Mouse (Mus musculus): ENCODE measurements around the gene Slc26a6. TPM values are rescaled to one million over a fixed set of nuclear protein-coding genes. Genes with fewer than 3 reads are reported as not detected.

Slc26a6 gene
- total RNA-seq, 2 experiments from 2014 or later, result 1.4 to 5.7 TPM

- ATAC-seq (replicated peaks; ENCODE audit: low FRiP score, low TSS enrichment, poor library complexity, severe bottlenecking), result peak; percentile 91
These were observed 20.5 kb upstream of the Slc26a6 start for GRCm38 (mm10) chr9:108832390-108833108.

GRCm38 (mm10) chr9:108842989-108843388 lies 10.1 kb upstream of the Slc26a6 start:
- peak; percentile 53; the same call in 1 of the 2 replicates for ATAC-seq (replicated peaks; ENCODE audit: low FRiP score, low TSS enrichment, poor library complexity, severe bottlenecking)

DNA sequence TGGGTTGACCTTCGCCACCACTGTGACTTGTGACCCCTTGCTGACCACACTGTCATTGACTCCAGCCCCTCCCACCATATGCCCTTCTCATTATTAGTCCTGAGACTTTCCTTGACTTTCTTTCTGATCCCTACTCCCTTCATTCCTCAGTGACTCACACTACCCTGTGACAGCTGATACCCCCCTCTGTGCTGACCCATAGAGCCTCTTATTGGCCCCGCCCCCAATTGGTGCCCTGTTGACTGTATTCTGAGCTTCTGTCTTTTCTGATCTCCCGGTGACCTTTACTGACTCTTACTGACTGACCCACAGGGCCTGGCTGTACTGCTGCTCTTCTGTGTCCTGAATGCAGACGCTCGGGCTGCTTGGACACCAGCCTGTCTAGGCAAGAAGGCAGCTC lies 7.7 kb upstream of the Slc26a6 start:
- ATAC-seq (replicated peaks; ENCODE audit: low FRiP score, low TSS enrichment, poor library complexity, severe bottlenecking), result no peak

GRCm38 (mm10) chr9:108847374-108847773 lies 5.7 kb upstream of the Slc26a6 start:
- no peak for ATAC-seq (replicated peaks; ENCODE audit: low FRiP score, low TSS enrichment, poor library complexity, severe bottlenecking)

GRCm38 (mm10) chr9:108848419-108848818 lies 4.7 kb upstream of the Slc26a6 start:
- no peak for ATAC-seq (replicated peaks; ENCODE audit: low FRiP score, low TSS enrichment, poor library complexity, severe bottlenecking)

DNA sequence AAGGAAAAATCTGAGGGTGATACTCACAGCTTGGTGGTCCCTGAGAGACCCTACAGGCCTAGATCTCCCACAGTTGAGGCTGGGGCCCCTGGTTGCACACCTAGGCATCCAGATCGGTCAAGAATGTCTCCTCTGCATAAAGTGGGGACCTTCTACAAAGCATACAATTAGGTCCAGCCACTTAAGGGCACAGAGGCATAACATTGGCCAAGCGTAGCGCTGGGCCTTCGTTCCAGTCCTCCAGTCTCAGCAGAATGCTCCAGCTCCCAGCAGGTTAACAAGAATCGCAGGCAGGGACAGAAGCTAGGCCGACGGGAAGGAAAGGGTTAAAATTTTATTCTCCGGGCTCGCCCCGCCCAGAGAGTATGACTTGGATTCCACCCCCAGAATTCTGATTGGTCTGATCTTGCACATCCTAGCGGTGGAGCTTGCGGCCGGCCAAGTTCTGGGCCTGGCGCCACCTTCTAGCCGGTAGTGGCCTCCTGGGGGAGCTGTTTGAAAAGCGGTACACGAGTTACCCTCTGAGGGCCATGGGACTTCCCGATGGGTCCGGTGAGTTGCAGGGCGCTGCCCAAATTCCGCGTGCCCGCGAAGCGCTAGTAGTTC lies 655 bp downstream of the Slc26a6 start:
- ATAC-seq (replicated peaks; ENCODE audit: low FRiP score, low TSS enrichment, poor library complexity, severe bottlenecking), result peak; percentile 93

DNA sequence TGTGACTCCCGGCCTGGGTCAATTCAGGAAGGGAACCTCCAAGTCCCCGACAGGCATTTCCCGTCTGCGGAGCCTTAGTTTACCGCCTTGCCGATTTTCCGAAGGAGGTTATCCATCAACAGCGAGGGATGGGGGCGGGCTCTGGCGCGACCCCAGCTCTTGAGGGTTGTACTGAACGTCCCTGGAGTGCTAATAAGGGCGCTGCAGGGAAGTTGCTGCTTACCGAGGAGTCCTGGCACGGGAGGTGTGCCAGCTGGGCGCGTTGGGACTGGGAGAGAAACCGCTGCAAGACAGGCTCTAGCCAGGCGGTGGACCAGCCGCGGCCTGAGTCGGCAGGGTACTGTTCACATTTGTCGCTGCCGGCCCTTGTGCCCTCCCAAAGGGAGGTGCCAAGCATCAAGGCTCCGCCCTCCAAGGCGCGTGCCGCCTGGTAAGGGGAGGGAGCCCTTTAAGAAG lies 1.2 kb downstream of the Slc26a6 start:
- ATAC-seq (replicated peaks; ENCODE audit: low FRiP score, low TSS enrichment, poor library complexity, severe bottlenecking), result peak; percentile 89

GRCm38 (mm10) chr9:108855335-108855734 lies 2.3 kb downstream of the Slc26a6 start:
- no peak for ATAC-seq (replicated peaks; ENCODE audit: low FRiP score, low TSS enrichment, poor library complexity, severe bottlenecking)

GRCm38 (mm10) chr9:108858792-108859527 lies 5.9 kb downstream of the Slc26a6 start:
- no peak for ATAC-seq (replicated peaks; ENCODE audit: low FRiP score, low TSS enrichment, poor library complexity, severe bottlenecking)

DNA sequence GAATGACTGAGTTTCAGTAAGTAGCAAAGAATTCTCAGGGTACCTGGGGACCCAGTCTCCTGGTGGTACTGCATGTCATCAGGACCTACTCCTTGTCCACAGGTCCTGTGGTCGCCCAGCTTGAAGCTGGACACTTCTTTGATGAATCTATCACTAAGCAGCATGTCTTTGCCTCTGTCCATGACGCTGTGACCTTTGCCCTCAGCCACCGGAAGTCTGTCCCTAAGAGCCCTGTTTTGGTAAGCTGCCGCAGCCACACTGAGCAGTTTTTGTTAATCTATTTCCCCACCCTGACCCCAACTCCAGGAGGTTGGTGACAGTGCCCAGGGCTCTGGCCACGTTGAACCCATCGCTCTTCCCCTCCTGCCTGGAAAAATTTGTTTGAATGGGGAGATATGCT lies 59.2 kb downstream of the Slc26a6 start:
- no peak for ATAC-seq (replicated peaks; ENCODE audit: low FRiP score, low TSS enrichment, poor library complexity, severe bottlenecking)

- ATAC-seq (replicated peaks; ENCODE audit: low FRiP score, low TSS enrichment, poor library complexity, severe bottlenecking), result no peak
These were observed 60.1 kb downstream of the Slc26a6 start for GRCm38 (mm10) chr9:108913161-108913560.

GRCm38 (mm10) chr9:108913621-108914020 lies 60.5 kb downstream of the Slc26a6 start:
- no peak for ATAC-seq (replicated peaks; ENCODE audit: low FRiP score, low TSS enrichment, poor library complexity, severe bottlenecking)

DNA sequence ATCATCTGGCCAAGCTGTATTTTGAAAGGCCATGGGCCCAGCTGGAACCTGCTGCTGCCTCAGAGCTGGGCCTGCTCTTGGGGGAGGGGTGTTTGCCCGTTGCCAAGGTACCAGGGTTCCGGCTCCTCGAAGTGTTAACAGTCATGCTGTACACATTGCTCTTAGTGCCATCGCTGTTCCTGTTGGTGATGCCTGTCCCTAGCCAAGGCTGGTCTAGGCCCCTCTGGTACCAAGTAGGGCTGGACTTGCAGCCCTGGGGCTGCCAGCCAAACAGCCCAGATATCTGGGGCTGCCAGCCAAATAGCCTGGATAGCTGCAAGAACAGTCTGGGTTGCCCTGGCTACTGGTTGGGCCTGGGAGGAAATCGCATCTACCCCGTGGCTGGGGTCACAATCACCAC lies 61.4 kb downstream of the Slc26a6 start, which contains the start of gene Tmem89:
Tmem89 (plus strand) TSS at position 129 of the 400 bp plus-strand sequence.
- no peak for ATAC-seq (replicated peaks; ENCODE audit: low FRiP score, low TSS enrichment, poor library complexity, severe bottlenecking)

- ATAC-seq (replicated peaks; ENCODE audit: low FRiP score, low TSS enrichment, poor library complexity, severe bottlenecking), result no peak
These were observed 72.8 kb downstream of the Slc26a6 start for GRCm38 (mm10) chr9:108925897-108926296.

DNA sequence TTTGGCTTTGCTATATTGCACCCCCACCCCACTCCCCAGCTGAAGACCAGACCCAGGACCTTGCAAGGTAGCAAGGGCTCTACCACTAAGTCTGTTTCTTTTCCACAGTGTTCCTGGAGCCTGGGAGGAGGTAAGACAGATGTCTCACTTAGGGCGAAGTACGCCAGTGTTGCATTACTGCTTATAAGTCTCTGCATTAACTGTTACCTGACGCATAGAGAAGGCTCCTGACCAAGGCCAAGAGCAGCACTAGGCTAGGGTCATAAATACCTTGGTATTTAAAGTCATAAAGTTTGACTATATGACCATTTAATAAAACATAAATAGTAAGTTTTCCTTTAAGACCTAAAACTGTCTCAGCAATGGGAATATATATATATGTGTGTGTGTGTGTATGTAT lies 75.3 kb downstream of the Slc26a6 start:
- no peak for ATAC-seq (replicated peaks; ENCODE audit: low FRiP score, low TSS enrichment, poor library complexity, severe bottlenecking)

- no peak for ATAC-seq (replicated peaks; ENCODE audit: low FRiP score, low TSS enrichment, poor library complexity, severe bottlenecking)
These were observed 82.9 kb downstream of the Slc26a6 start for GRCm38 (mm10) chr9:108935991-108936390.

DNA sequence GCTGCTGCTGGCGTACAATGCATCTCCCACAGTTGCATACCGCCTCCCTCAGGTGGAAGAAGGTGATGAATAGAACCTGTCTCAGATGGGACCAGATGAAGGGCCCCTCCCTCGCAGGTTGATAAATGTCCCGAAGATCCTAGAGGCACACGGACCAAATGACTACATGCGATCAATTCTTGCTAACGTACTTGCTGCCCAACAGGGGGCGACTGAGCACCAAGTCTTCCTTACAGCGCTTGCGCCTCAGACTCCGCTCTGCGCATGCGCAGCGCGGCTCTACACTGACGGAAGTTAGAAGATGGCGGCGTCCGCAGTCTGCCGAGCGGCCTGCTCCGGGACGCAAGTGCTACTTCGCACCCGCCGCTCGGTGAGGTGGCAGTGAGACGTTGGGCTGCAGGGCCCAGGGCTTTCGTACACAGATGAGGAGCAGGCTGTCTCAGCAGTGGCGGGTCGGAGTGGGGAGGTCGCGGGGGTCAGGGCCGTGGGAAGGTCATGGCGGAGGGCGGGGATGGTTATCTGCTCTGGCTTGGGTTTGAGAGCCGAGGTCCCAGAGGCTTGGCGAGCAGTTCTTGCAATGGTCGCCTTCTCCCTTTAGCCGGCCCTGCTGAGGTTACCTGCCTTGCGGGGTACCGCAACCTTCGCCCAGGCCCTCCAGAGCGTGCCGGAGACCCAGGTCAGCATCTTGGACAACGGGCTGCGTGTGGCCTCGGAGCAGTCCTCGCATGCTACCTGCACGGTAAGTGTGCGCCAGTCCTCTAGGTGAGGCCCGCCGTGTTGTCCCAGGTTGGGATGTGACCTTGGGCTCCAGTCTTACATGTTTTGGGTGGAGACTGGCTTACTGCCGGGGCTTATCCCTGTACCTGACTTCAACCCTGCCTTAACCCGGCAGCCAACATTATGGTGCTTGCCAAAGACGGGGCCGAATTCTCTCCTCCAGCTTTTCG lies 83.6 kb downstream of the Slc26a6 start, which contains the start of gene Uqcrc1:
Uqcrc1 (plus strand) TSS at position 216 of the 947 bp plus-strand sequence.
- peak; percentile 96 for ATAC-seq (replicated peaks; ENCODE audit: low FRiP score, low TSS enrichment, poor library complexity, severe bottlenecking)

DNA sequence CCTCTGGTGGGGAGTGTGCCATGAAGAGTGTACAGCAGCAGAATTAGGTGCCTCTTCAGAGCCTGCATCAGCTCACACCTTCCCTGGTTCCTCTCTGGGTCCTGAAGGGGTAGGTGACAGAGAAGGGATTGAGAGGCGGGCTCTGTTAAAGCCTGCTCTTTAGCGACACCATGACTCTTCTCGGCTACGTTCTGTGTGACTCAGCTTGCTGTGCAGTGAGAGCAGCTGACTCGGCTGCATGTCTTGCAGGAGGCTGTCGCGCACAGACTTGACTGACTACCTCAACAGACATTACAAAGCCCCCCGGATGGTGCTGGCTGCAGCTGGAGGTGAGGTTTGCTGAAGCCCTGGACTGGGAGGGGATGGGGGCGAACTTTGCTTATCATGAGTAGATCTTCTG lies 92.0 kb downstream of the Slc26a6 start:
- no peak for ATAC-seq (replicated peaks; ENCODE audit: low FRiP score, low TSS enrichment, poor library complexity, severe bottlenecking)

- peak; percentile 25; the same call in 1 of the 2 replicates for ATAC-seq (replicated peaks; ENCODE audit: low FRiP score, low TSS enrichment, poor library complexity, severe bottlenecking)
These were observed 92.5 kb downstream of the Slc26a6 start for GRCm38 (mm10) chr9:108945608-108946007.

All from megakaryocyte-erythroid progenitor cell, adult 5-6 weeks (primary cell).